Mouse (Mus musculus): Measurements from ENCODE around the gene Ucp3. TPM values are rescaled to one million over a fixed set of nuclear protein-coding genes. Genes with fewer than 3 reads are reported as not detected.

The Ucp3 gene
- polyA plus RNA-seq, 1 experiment: 11.9 TPM

- no peak for DNase-seq (ENCODE audit: low read depth)
These were observed 27.6 kb downstream of the Ucp3 start for GRCm38 (mm10) chr7:100500276-100500977.

GRCm38 (mm10) chr7:100501027-100501843 lies 28.4 kb downstream of the Ucp3 start:
- DNase-seq (ENCODE audit: low read depth): no peak

DNA sequence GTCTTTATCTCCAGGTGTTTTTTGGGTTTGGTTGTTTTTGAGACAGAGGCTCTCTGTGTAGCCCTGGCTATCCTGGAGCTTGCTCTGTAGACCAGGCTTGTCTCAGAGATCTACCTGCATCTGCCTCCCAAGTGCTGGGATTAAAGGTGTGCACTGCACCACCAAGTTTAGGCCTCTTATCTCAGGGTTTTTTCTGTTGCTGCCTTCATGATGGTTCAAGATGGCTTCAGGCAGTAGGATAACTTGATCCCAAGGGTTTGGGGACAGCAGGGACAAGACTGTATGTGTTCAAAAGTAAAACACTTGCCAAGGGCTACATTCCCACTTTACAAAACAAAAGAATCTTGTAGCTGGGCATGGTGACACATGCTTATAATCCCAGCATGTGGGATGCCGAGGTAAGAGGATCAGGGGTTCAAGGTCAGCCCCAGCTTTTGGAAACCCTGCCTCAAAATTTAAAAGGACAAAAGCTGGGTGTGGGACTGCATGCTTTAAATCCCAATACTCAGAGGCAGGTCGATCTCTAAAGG lies 29.1 kb downstream of the Ucp3 start:
- no peak for DNase-seq (ENCODE audit: low read depth)

GRCm38 (mm10) chr7:100502374-100502922 lies 29.7 kb downstream of the Ucp3 start:
- no peak for DNase-seq (ENCODE audit: low read depth)

GRCm38 (mm10) chr7:100503076-100503475 lies 30.3 kb downstream of the Ucp3 start:
- no peak for DNase-seq (ENCODE audit: low read depth)

DNA sequence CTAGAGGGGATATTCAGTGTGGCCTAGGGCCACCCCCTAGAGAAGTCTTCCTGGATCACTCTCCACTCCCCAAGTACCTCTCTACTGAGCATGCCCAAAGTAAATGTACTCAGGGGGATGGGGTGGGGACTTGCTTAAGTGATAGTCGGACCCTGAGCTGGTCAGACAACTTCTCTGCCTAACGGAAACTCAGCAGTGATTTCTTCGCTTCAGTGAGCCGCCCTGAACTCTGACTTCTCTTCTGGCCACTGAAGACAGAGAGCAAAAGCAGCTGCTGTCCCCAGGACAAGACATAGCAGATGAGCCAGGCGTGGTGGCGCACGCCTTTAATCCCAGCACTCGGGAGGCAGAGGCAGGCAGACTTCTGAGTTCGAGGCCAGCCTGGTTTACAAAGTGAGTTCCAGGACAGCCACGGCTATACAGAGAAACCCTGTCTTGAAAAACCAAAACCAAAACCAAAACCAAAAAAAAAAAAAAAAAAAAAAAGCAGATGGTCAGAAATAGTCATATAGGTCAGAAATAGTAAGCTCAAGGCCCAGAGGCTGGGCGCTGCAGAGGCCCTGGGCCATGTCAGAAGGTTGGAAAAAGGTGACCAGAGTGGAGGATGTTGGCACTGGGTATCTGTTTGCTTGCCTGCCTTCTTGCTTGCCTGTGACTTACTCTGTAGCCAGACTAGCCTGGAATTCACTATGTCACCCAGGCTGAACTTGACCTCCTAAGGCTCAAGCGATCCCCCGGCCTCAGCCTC lies 32.1 kb downstream of the Ucp3 start:
- no peak for DNase-seq (ENCODE audit: low read depth)

GRCm38 (mm10) chr7:100506494-100506893 lies 33.7 kb downstream of the Ucp3 start:
- no peak for DNase-seq (ENCODE audit: low read depth)

- no peak for DNase-seq (ENCODE audit: low read depth)
These were observed 35.9 kb downstream of the Ucp3 start for GRCm38 (mm10) chr7:100508670-100509069.

DNA sequence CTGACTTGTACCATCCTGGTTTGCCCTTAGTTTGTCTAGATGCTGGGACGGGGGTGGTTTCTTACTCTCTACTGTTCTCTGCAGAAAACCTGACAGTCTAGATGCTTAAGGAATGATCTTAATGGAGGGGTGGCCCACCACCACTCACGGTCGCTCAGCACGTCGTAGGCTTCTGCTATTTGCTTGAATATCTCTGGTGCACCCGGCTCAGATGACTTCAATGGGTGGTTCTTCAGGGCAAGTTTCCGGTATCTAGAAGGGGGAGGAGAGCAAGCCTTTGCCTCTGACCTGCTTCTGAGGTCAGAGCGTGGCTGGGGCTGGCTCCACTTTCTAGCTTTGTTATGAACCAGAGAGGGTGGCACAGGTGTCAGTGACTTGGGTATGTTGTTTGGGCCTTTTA lies 38.8 kb downstream of the Ucp3 start:
- no peak for DNase-seq (ENCODE audit: low read depth)

GRCm38 (mm10) chr7:100514573-100514972 lies 41.8 kb downstream of the Ucp3 start, which contains the start of gene Dnajb13:
Dnajb13 (minus strand) TSS chr7:100514960.
- no peak for DNase-seq (ENCODE audit: low read depth)

DNA sequence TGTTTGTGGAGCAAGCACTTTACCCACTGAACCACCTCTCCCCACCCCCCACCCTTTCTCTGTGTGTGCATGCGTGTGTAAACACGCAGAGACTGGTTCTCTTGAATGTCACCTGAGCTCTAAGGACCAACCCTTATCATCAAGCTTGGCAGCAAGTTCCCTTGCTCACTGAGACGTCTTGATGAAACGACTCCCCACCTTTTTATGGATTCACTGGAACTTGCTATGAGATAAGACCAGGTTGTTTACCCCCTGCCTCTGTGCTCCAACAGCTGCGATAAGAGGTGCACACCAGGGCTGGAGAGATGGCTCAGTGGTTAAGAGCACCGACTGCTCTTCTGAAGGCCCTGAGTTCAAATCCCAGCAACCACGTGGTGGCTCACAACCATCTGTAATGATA lies 47.4 kb downstream of the Ucp3 start:
- no peak for DNase-seq (ENCODE audit: low read depth)

DNA sequence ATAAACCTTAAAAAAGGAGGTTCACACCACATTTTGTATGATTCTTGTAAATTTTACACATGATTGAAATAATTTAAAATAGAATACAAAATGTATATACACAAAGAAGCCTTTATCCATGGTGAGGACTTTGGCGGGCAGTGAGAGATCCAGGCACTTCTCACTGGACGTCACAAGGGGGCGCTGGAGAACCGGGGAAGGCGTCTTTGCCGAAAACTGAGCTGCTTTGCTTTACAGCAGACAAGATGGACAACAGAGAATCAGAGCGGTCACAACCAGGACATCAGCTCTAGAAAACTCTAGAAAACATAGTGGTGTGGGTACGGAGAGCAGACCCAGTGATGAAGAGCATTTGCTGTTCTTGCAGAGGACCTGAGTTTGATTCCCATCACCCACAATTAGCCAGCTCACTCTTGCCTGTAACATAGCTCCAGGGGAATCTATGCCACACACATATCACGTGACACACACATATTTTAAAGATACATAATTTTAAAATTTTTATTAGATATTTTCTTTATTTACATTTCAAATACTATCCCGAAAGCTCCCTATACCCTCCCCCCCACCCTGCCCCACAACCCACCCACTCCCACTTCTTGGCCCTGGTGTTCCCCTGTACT lies 48.0 kb downstream of the Ucp3 start:
- no peak for DNase-seq (ENCODE audit: low read depth)

GRCm38 (mm10) chr7:100522222-100522621 lies 49.4 kb downstream of the Ucp3 start:
- no peak for DNase-seq (ENCODE audit: low read depth)

DNA sequence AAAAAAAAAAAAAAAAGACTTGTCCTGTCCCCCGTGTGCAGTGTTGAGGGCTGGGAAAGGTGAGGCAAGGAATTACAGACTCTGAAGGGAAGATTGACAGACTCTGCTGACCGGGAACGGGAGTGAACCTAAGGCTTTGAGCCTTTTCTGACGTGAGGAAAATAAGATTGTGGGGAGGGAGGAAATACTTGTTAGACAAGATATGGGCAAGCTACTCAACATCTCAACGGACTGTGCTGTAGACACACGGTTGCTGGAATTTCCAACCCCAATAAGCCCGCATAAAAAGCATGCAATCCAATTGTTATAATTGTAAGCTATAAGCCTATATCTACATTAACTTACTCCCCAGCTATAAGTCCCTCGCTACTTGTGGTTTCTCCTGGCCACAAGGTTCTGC lies 51.9 kb downstream of the Ucp3 start:
- DNase-seq (ENCODE audit: low read depth): no peak

DNA sequence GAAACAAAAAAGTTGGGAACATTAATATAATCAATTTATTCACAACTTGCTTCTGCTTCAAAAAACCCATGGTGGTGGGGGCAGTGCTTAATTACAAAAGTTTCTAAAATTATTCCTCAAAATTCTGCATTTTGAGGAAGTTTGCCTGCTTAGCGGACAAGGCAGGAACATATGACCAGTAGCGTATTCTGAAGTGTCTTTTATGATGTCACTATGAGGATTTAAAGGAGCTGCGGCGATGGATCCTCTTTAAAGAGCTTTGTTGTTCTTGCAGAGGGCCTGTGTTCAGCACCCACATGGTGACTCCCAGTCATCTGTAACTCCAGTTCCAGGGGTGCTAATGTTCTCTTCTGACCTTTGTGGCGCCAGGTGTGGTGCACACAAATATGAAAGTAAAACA lies 58.0 kb downstream of the Ucp3 start:
- DNase-seq (ENCODE audit: low read depth): no peak

DNA sequence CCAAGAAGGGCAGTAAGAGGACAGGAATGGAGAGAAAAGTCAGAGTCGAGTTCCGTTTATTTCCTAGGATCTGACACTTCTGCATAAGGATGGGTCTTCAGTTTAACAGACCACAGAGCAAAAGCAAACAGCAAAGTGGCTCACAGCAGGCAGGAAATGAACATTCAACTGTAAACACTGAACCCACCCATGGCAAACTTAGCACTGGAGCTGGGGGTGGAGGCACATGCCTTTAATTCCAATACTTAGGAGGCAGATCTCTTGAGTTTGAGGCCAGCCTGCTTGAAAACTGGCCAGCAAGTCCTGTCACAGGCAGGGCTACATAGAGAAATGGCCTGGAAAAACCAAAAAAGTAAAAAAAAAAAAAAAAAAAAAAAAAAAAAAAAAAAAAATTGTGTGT lies 60.7 kb downstream of the Ucp3 start:
- no peak for DNase-seq (ENCODE audit: low read depth)

DNA sequence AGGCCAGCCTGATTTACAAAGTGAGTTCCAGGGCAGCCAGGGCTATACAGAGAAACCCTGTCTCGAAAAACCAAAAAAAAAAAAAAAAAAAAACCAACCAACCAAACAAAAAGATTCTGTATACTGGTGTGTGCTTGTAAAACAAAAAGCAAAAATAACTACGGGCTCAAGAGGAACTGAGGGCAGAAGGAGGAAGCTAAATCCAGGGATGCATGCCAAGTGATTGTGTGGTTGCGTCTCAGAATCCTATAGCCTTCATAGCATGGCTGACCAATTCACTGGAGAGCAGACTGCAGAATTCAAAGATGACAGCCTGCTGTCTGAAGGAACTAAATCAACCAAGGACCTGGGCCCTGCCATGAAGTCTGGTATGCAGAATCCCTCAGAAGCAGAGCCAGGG lies 61.4 kb downstream of the Ucp3 start:
- DNase-seq (ENCODE audit: low read depth): no peak

GRCm38 (mm10) chr7:100535831-100536230 lies 63.0 kb downstream of the Ucp3 start:
- no peak for DNase-seq (ENCODE audit: low read depth)

Data from gonadal fat pad, adult 2 months (tissue).